10 mouse cellular contexts compared by ENCODE assay signal in genomic region chr17:17830731-17831130, GRCm38 (mm10). TPM values are rescaled to one million over a fixed set of nuclear protein-coding genes. Genes with fewer than 3 reads are reported as not detected.
DNase-seq lines count a peak whose midpoint lies in the region; ATAC-seq lines count a peak whose summit lies in the region.
"Had no signal": no experiment of that assay in that cellular context is flagged by ENCODE, and none has a peak within 500 bp of the region (broad histone marks: within the 10 kb centered on the region; RNA-seq: fewer than 3 reads in every experiment).

No protein-coding gene starts in this region.

- peak overlapping the region; percentile 79 for H3K4me2 ChIP-seq in heart, embryonic 15.5 days
- H3K4me2 ChIP-seq in forebrain, embryonic 15.5 days (replicated peaks): peak overlapping the region; percentile 82
- no peak overlapping the region; the same call in 1 of the 2 replicates for H3K4me2 ChIP-seq in midbrain, embryonic 11.5 days

- peak overlapping the region; percentile 96; the same call in 1 of the 2 replicates for H3K4me3 ChIP-seq in heart, embryonic 15.5 days
- peak overlapping the region; percentile 95 for H3K4me3 ChIP-seq in forebrain, embryonic 15.5 days
- H3K4me3 ChIP-seq in midbrain, embryonic 11.5 days (ENCODE audit: low read depth, low read length): no peak overlapping the region

- H3K9me3 ChIP-seq in heart, embryonic 15.5 days (replicated peaks): no peaks in the 10 kb centered on the region
- no peaks in the 10 kb centered on the region for H3K9me3 ChIP-seq in forebrain, embryonic 15.5 days
- H3K9me3 ChIP-seq in midbrain, embryonic 11.5 days (ENCODE audit: control insufficient read depth, low read length): no peaks in the 10 kb centered on the region

- ATAC-seq in heart, embryonic 15.5 days (replicated peaks; ENCODE audit: insufficient number of reproducible peaks, insufficient read depth, low FRiP score, low read depth): no peak
- no peak for ATAC-seq in forebrain, embryonic 15.5 days (replicated peaks)
- ATAC-seq in midbrain, embryonic 11.5 days (ENCODE audit: low FRiP score): no peak
- ATAC-seq in megakaryocyte progenitor cell, adult 5-6 weeks (replicated peaks; ENCODE audit: poor library complexity): no peak

- H3K27me3 ChIP-seq in heart, embryonic 15.5 days: no peaks in the 10 kb centered on the region
- no peaks in the 10 kb centered on the region for H3K27me3 ChIP-seq in forebrain, embryonic 15.5 days
- no peaks in the 10 kb centered on the region for H3K27me3 ChIP-seq in midbrain, embryonic 11.5 days (ENCODE audit: control insufficient read depth, insufficient read depth, low read length)

- H3K9ac ChIP-seq in heart, embryonic 15.5 days: no peak overlapping the region; the same call in 1 of the 2 replicates
- H3K9ac ChIP-seq in forebrain, embryonic 15.5 days (replicated peaks): no peak overlapping the region
- H3K9ac ChIP-seq in midbrain, embryonic 11.5 days (ENCODE audit: low read length): no peak overlapping the region
- H3K9ac ChIP-seq: liver, embryonic 14.5 days had no signal

- WGBS in heart, embryonic 15.5 days: 64% methylated on average over 7 of the region's 7 CpGs
- 79% methylated on average over 7 of the region's 7 CpGs for WGBS in forebrain, embryonic 15.5 days
- WGBS in midbrain, embryonic 11.5 days: 74% methylated on average over 7 of the region's 7 CpGs

- peak overlapping the region; percentile 1; the same call in 1 of the 2 replicates for H3K27ac ChIP-seq in heart, embryonic 15.5 days
- no peak overlapping the region for H3K27ac ChIP-seq in forebrain, embryonic 15.5 days (replicated peaks)
- H3K27ac ChIP-seq in midbrain, embryonic 11.5 days (ENCODE audit: low read depth, low read length): no peak overlapping the region
- H3K27ac ChIP-seq: liver, embryonic 14.5 days had no signal

- peaks cover 21% of the 10 kb centered on the region for H3K36me3 ChIP-seq in heart, embryonic 15.5 days
- peaks cover 17% of the 10 kb centered on the region for H3K36me3 ChIP-seq in forebrain, embryonic 15.5 days
- H3K36me3 ChIP-seq in midbrain, embryonic 11.5 days (ENCODE audit: control insufficient read depth, insufficient read depth, low read length): peaks cover 12% of the 10 kb centered on the region; the same call in 1 of the 2 replicates

- H3K4me1 ChIP-seq in heart, embryonic 15.5 days (replicated peaks): peaks cover 59% of the 10 kb centered on the region
- H3K4me1 ChIP-seq in forebrain, embryonic 15.5 days: peaks cover 62% of the 10 kb centered on the region
- peaks cover 27% of the 10 kb centered on the region for H3K4me1 ChIP-seq in midbrain, embryonic 11.5 days (ENCODE audit: control insufficient read depth, insufficient read depth, low read length)

- no peak for DNase-seq in heart, postnatal 10 days
- DNase-seq in cerebellum, adult 8-10 months: peak; percentile 40
- peak; percentile 70 for DNase-seq in midbrain, embryonic 11.5 days (ENCODE audit: low spot score, missing footprints)
- no peak for DNase-seq in urinary bladder, postnatal 25 days (ENCODE audit: low spot score)
- DNase-seq in thymus, postnatal 14 days: no peak
- DNase-seq: adrenal gland, postnatal 14 days had no signal

- intact Hi-C loops in heart, postnatal 10 days (cut with DNase I): loop anchor here (10.0 kb wide), 2 partner anchors 206 to 456 kb away; partner anchors contain the start of genes Lnpep and Riok2

RNA-seq across cellular contexts. Expression of gene Spaca6, which starts 3.8 kb away (rescaled TPM):
- 17.2 and 23.1 TPM in 2 replicates for polyA plus RNA-seq in heart, embryonic 15.5 days (2015; fragmentation: Nextera tagmentation; extraction: Ambion mirVana)
- 10 to 100 TPM; 24.6 to 27.2 TPM for total RNA-seq in heart, postnatal 10 days (2021)
- 26.8 and 27.1 TPM in 2 replicates for polyA plus RNA-seq in forebrain, embryonic 15.5 days (2015; fragmentation: Nextera tagmentation; extraction: Ambion mirVana)
- 16.1 and 16.4 TPM in 2 replicates for polyA plus RNA-seq in midbrain, embryonic 11.5 days (2014; fragmentation: Nextera tagmentation; extraction: Ambion mirVana)
- 1.1 and 3.4 TPM in 2 replicates for total RNA-seq in megakaryocyte progenitor cell, adult 5-6 weeks (2015)
- total RNA-seq in megakaryocyte progenitor cell, adult 5-6 weeks (2017): 1.0 and 1.5 TPM in 2 replicates

RNA-seq across cellular contexts. Expression of gene Has1, which starts 24.3 kb away (rescaled TPM):
- polyA plus RNA-seq in heart, embryonic 15.5 days (2015; fragmentation: Nextera tagmentation; extraction: Ambion mirVana): 0.66 and 0.79 TPM in 2 replicates
- under 1 TPM; 0.40 to 0.77 TPM for total RNA-seq in heart, postnatal 10 days (2021)
- 0.64 and 0.71 TPM in 2 replicates for polyA plus RNA-seq in forebrain, embryonic 15.5 days (2015; fragmentation: Nextera tagmentation; extraction: Ambion mirVana)
- polyA plus RNA-seq in midbrain, embryonic 11.5 days (2014; fragmentation: Nextera tagmentation; extraction: Ambion mirVana): 0.38 and 0.87 TPM in 2 replicates
- not detected in 2 replicates for total RNA-seq in megakaryocyte progenitor cell, adult 5-6 weeks (2015)
- total RNA-seq in megakaryocyte progenitor cell, adult 5-6 weeks (2017): not detected in 2 replicates
- total RNA-seq: adrenal gland, postnatal 14 days had no signal
- polyA plus RNA-seq: liver, embryonic 14.5 days had no signal

RNA-seq across cellular contexts. Expression of gene Fpr1, which starts 53.0 kb away (rescaled TPM):
- polyA plus RNA-seq in heart, embryonic 15.5 days (2015; fragmentation: Nextera tagmentation; extraction: Ambion mirVana): 0.38 and 0.58 TPM in 2 replicates
- under 1 TPM in 1 of 2 experiments, not detected in 1; 0.20 TPM for total RNA-seq in heart, postnatal 10 days (2021)
- polyA plus RNA-seq in forebrain, embryonic 15.5 days (2015; fragmentation: Nextera tagmentation; extraction: Ambion mirVana): not detected in 2 replicates
- polyA plus RNA-seq in midbrain, embryonic 11.5 days (2014; fragmentation: Nextera tagmentation; extraction: Ambion mirVana): not detected in 2 replicates
- total RNA-seq in megakaryocyte progenitor cell, adult 5-6 weeks (2015): 1.8 and 2.3 TPM in 2 replicates
- 1.4 and 1.5 TPM in 2 replicates for total RNA-seq in megakaryocyte progenitor cell, adult 5-6 weeks (2017)

RNA-seq across cellular contexts. Expression of gene Fpr2, which starts 56.9 kb away (rescaled TPM):
- polyA plus RNA-seq in heart, embryonic 15.5 days (2015; fragmentation: Nextera tagmentation; extraction: Ambion mirVana): 0.11 and 0.44 TPM in 2 replicates
- total RNA-seq in heart, postnatal 10 days (2021): under 1 TPM in 1 of 2 experiments, not detected in 1; 0.40 TPM
- polyA plus RNA-seq in forebrain, embryonic 15.5 days (2015; fragmentation: Nextera tagmentation; extraction: Ambion mirVana): not detected in 2 replicates
- polyA plus RNA-seq in midbrain, embryonic 11.5 days (2014; fragmentation: Nextera tagmentation; extraction: Ambion mirVana): not detected in 2 replicates
- 12.1 and 17.4 TPM in 2 replicates for total RNA-seq in megakaryocyte progenitor cell, adult 5-6 weeks (2015)
- 3.3 and 4.9 TPM in 2 replicates for total RNA-seq in megakaryocyte progenitor cell, adult 5-6 weeks (2017)
- total RNA-seq: adrenal gland, postnatal 14 days had no signal

RNA-seq across cellular contexts. Expression of gene Fpr3, which starts 56.9 kb away (rescaled TPM):
- polyA plus RNA-seq in heart, embryonic 15.5 days (2015; fragmentation: Nextera tagmentation; extraction: Ambion mirVana): not detected in 2 replicates
- not detected for total RNA-seq in heart, postnatal 10 days (2021)
- polyA plus RNA-seq in forebrain, embryonic 15.5 days (2015; fragmentation: Nextera tagmentation; extraction: Ambion mirVana): not detected in 2 replicates
- not detected in 2 replicates for polyA plus RNA-seq in midbrain, embryonic 11.5 days (2014; fragmentation: Nextera tagmentation; extraction: Ambion mirVana)
- not detected in 2 replicates for total RNA-seq in megakaryocyte progenitor cell, adult 5-6 weeks (2015)
- not detected in 2 replicates for total RNA-seq in megakaryocyte progenitor cell, adult 5-6 weeks (2017)
- total RNA-seq: adrenal gland, postnatal 14 days had no signal
- polyA plus RNA-seq: liver, embryonic 14.5 days had no signal

Comparison
In these comparisons a context has a peak if more than half of its experiments do, and no peak if none do; other contexts are left out.
1. DNase-seq: peak in cerebellum, adult 8-10 months (single experiment) and midbrain, embryonic 11.5 days (single experiment); none in heart, postnatal 10 days (0 of 2), urinary bladder, postnatal 25 days (single experiment) and thymus, postnatal 14 days (single experiment).